Mouse (Mus musculus): ENCODE measurements around the gene Podxl2. TPM values are rescaled to one million over a fixed set of nuclear protein-coding genes. Genes with fewer than 3 reads are reported as not detected.

Gene Podxl2
- polyA plus RNA-seq, 1 experiment from 2014 or later, result 42.5 TPM

DNA sequence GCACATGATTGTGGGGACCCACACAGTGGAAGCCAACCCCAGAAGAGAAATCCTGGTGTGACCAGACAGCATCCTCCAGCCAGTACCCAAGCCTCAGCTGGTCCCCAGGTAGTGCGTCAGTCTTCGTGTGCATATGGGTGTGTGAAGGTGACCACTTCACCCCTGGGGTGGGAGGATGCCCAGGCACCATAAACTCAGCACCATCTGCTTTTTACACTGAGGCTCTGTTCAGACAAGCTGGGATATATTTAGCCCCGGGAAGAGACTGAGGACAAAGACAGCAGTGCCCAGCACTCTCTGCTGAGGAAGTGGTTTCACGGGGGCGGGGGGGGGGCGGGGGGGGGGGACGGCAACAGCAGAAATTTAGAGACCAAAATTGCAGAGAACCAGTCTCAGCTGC, 63.4 kb downstream of the Podxl2 start:
- Histone ChIP-seq H3K27me3 (no peaks in the 10 kb centered on the region), H3K9ac (no peak overlapping the region), H3K27ac (no peak overlapping the region; the same call in 1 of the 2 replicates), H3K36me3 (no peaks in the 10 kb centered on the region), H3K4me1 (replicated peaks) (peaks cover 28% of the 10 kb centered on the region), H3K4me2 (no peak overlapping the region), H3K4me3 (no peak overlapping the region), H3K9me3 (replicated peaks) (no peaks in the 10 kb centered on the region)
- ATAC-seq (replicated peaks; ENCODE audit: insufficient number of reproducible peaks, insufficient read depth, low FRiP score, low read depth), result no peak
- whole genome bisulfite sequencing, result 14% methylated on average over 7 of the region's 7 CpGs

DNA sequence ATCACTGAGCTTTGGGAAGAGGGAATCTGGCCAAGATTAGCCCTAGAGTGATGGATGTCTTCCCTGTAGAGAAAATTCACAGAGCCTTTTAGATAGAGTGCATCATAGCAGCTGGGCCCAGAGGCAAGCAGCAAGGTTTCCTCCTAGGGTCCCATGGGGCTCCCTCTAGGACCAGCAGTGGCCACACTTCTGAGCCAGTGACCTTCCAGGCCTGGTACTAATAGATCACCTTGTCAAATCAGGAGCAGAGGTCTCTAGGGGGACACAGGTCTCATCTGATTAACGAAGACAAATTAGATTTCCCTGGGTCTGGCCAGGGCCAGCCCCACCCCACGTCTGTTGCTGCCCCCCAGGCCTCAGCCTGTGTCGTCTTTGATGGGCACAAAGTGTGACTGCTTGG, 64.6 kb downstream of the Podxl2 start:
- no peak overlapping the region for H3K4me3 ChIP-seq
- no peaks in the 10 kb centered on the region for H3K36me3 ChIP-seq
- H3K9me3 ChIP-seq (replicated peaks), result no peaks in the 10 kb centered on the region
- peaks cover 28% of the 10 kb centered on the region for H3K4me1 ChIP-seq (replicated peaks)
- H3K4me2 ChIP-seq, result no peak overlapping the region
- H3K9ac ChIP-seq, result no peak overlapping the region
- 74% methylated on average over 3 of the region's 3 CpGs for WGBS
- H3K27me3 ChIP-seq, result no peaks in the 10 kb centered on the region
- no peak; the same call in 1 of the 2 replicates for ATAC-seq (replicated peaks; ENCODE audit: insufficient number of reproducible peaks, insufficient read depth, low FRiP score, low read depth)
- H3K27ac ChIP-seq, result no peak overlapping the region

DNA sequence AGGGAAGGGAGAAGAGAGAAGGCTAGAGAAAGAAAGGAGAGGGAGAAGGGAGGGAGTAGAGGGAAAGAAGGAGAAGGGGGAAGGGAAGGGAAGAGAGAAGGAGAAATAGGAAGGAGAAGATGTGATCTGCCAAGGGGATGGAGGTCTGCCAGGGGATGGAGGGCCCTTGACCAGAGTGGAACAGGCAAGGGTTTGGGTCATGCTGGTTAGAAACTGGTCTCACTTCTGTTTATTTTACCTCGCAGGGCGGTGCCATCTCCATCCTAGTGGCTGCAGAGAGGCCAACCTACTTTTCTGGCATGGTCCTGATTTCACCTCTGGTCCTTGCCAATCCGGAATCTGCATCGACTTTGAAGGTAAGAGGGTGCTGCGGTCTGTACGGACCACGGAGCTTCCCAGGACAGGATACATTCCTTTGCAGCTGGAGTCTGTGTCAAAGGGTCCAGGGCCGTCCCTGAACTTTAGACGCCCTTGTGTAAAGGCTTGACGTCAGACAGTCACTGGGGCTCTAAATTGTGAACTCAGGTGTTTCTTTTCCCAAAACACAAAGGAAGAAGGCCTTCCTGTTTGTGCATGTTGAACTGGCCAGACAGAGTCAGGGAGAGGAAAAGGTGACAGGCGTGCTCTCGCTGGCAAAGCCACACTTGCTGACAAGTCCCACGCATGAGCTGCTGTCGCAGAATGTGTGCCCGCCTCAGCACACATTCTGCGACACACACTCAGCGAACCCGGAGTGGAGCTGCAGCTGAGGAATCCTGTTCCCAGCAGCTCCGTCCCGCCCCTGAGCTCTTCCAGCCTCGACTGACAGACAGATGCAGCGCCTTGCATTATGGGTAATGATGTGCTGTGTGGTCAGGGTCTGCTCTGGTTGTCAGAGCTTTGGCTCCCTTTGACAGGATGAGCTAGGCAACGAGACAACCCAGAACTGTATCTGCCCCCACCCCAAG, 65.5 kb downstream of the Podxl2 start:
- 45% methylated on average over 23 of the region's 23 CpGs for WGBS
- H3K9ac ChIP-seq, result no peak overlapping the region
- no peaks in the 10 kb centered on the region for H3K27me3 ChIP-seq
- 0 out of 2 replicates have a peak, but pooled peaks have one; percentile 9 for ATAC-seq (replicated peaks; ENCODE audit: insufficient number of reproducible peaks, insufficient read depth, low FRiP score, low read depth)
- H3K9me3 ChIP-seq (replicated peaks), result no peaks in the 10 kb centered on the region
- H3K4me1 ChIP-seq (replicated peaks), result peaks cover 28% of the 10 kb centered on the region
- H3K4me3 ChIP-seq, result no peak overlapping the region
- no peak overlapping the region for H3K4me2 ChIP-seq
- no peaks in the 10 kb centered on the region for H3K36me3 ChIP-seq
- H3K27ac ChIP-seq, result 0 out of 2 replicates have a peak overlapping the region, but pooled peaks have one; percentile 9

DNA sequence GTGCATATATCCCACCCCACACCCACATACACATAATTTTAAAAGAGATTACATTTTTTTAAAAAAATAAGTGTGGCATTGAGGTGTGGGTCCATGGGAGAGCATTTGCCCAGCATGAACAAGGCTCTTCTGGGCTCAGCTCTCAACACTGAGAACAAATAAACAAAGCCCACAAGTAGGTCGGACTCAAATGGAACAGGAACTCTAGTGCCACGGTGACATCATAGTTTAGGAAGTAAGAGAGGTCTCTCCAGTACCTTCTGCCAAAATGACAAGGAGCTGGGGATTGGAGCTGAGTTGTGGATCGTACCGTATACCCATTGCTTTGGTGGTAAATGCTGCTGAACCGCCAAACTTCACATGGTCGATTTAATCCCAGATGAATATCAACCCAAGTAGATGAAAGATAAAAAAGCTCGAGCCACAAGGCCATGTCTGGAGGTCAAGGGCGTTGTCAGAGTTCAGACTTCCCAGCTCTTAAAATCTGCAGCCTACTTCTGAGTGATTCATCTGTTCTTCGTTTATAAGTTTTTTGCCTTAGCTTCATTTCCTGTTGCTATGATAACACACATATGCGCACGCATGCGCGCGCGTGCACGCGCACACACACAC, 69.8 kb downstream of the Podxl2 start:
- Histone ChIP-seq H3K9me3 (replicated peaks) (no peaks in the 10 kb centered on the region), H3K36me3 (no peaks in the 10 kb centered on the region), H3K4me1 (replicated peaks) (peaks cover 36% of the 10 kb centered on the region), H3K4me3 (no peak overlapping the region), H3K4me2 (no peak overlapping the region), H3K9ac (no peak overlapping the region), H3K27ac (no peak overlapping the region), H3K27me3 (no peaks in the 10 kb centered on the region)
- 85% methylated on average over 17 of the region's 17 CpGs for WGBS
- no peak for ATAC-seq (replicated peaks; ENCODE audit: insufficient number of reproducible peaks, insufficient read depth, low FRiP score, low read depth)

DNA sequence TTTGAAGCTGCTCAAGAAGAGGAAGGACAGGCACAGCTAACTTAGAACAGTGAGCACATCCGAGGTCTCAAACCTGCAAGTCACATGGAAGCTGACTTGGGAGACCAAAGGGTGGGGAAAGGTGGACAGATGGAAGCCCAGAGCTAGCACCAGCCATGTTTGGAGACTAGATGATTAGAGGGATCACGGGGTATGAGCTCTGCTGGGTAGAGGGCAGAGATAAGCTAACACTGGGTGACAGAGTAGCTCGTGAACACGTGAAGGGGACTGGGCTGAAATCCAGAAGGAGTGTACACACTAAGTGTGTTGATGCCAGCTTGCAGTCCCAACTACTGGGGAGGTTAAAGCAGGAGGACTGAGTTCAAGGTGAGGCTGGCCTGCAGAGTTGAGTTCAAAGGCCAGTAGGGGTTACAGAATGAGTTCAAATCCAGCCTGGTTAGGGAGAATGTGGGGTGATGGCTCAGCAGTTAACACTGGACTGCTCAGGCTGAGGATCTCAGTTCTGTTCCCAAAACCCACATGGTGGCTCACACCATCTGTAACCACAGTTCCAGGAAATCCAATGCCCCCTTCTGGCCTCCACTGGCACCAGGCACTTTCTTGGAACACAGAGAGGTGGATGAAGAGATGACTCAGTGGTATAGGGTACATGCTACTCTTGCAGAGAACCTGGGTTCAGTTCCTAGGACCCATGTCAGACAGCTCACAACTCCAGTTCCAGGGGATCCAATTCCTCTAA, 70.7 kb downstream of the Podxl2 start:
- peaks cover 28% of the 10 kb centered on the region for H3K4me1 ChIP-seq (replicated peaks)
- no peaks in the 10 kb centered on the region for H3K36me3 ChIP-seq
- 0 out of 2 replicates have a peak overlapping the region, but pooled peaks have one; percentile 24 for H3K27ac ChIP-seq
- 37% methylated on average over 4 of the region's 4 CpGs for WGBS
- no peak overlapping the region for H3K4me3 ChIP-seq
- no peaks in the 10 kb centered on the region for H3K27me3 ChIP-seq
- no peaks in the 10 kb centered on the region for H3K9me3 ChIP-seq (replicated peaks)
- H3K9ac ChIP-seq, result no peak overlapping the region
- no peak overlapping the region for H3K4me2 ChIP-seq
- no peak; the same call in 1 of the 2 replicates for ATAC-seq (replicated peaks; ENCODE audit: insufficient number of reproducible peaks, insufficient read depth, low FRiP score, low read depth)

DNA sequence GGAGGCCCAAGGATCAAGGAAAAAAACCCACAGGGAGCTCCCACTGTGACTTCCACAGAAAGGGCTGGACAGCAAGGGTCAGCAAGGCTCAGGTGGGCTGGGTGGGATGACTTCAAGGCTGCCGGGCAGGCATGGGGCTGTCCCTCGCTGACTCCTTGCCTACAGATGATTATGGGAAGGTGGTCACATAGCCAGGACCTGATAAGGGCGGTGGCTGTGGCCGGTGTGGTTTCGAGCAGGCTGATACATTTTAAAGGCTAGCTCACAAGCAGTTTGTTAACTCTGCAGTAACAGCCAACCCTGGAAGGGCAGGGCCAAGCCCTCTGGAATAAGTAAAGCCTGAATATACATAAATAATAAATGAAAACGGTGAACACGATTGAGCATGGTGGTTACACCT, 71.8 kb downstream of the Podxl2 start:
- H3K4me3 ChIP-seq, result no peak overlapping the region
- H3K9me3 ChIP-seq (replicated peaks), result no peaks in the 10 kb centered on the region
- H3K9ac ChIP-seq, result no peak overlapping the region
- no peaks in the 10 kb centered on the region for H3K36me3 ChIP-seq
- H3K4me2 ChIP-seq, result no peak overlapping the region
- WGBS, result 80% methylated on average over 7 of the region's 7 CpGs
- H3K27ac ChIP-seq, result no peak overlapping the region
- H3K27me3 ChIP-seq, result no peaks in the 10 kb centered on the region
- H3K4me1 ChIP-seq (replicated peaks), result peaks cover 27% of the 10 kb centered on the region
- ATAC-seq (replicated peaks; ENCODE audit: insufficient number of reproducible peaks, insufficient read depth, low FRiP score, low read depth), result no peak

DNA sequence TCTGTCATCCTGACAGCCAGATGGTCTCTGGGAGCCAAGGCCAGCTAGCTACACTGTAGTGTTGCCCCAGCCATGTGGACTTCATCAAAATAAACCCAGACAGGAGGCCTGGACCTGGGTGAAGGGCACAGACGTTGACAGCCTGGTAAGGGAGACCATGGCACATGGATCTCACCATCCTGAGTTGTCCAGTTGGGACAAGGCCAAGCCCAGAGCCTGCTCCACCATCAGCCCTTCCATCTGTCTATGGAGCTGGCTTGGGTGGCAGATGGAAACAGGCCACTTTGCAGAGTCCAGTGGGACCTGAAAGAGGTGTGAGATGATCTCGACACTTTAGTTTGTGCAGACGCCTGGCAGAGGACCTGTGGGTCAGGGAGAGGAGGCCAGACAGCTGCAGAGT, 74.1 kb downstream of the Podxl2 start:
- WGBS, result 18% methylated on average over 3 of the region's 3 CpGs
- Histone ChIP-seq H3K27ac (peak overlapping the region; percentile 18; the same call in 1 of the 2 replicates), H3K9me3 (replicated peaks) (no peaks in the 10 kb centered on the region), H3K4me1 (replicated peaks) (peaks cover 27% of the 10 kb centered on the region), H3K9ac (no peak overlapping the region), H3K27me3 (no peaks in the 10 kb centered on the region), H3K4me3 (no peak overlapping the region), H3K4me2 (no peak overlapping the region), H3K36me3 (no peaks in the 10 kb centered on the region)
- peak; percentile 12 for ATAC-seq (replicated peaks; ENCODE audit: insufficient number of reproducible peaks, insufficient read depth, low FRiP score, low read depth)

DNA sequence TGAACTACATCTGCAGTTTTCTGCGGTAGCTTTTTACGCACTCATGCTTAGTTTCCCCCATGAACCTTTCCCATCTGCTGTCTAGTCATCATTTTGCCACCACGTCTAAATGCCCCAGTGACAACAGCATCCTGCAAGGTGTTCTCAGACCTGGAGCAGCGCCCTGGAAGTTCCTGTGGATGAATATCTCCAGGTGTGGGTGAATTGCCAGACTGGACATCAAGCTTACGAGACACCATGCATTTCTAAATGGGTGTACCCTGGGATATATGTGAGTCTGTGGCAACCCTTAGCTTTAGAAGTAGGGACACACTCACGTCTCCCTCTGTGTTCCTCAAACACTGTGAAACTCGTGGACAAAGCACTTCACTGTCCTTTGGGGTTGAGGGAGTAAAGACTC, 74.7 kb downstream of the Podxl2 start:
- Histone ChIP-seq H3K4me3 (no peak overlapping the region), H3K36me3 (no peaks in the 10 kb centered on the region), H3K27me3 (no peaks in the 10 kb centered on the region), H3K9ac (no peak overlapping the region), H3K27ac (no peak overlapping the region), H3K4me1 (replicated peaks) (peaks cover 27% of the 10 kb centered on the region), H3K4me2 (no peak overlapping the region), H3K9me3 (replicated peaks) (no peaks in the 10 kb centered on the region)
- 76% methylated on average over 7 of the region's 7 CpGs for WGBS
- no peak for ATAC-seq (replicated peaks; ENCODE audit: insufficient number of reproducible peaks, insufficient read depth, low FRiP score, low read depth)

DNA sequence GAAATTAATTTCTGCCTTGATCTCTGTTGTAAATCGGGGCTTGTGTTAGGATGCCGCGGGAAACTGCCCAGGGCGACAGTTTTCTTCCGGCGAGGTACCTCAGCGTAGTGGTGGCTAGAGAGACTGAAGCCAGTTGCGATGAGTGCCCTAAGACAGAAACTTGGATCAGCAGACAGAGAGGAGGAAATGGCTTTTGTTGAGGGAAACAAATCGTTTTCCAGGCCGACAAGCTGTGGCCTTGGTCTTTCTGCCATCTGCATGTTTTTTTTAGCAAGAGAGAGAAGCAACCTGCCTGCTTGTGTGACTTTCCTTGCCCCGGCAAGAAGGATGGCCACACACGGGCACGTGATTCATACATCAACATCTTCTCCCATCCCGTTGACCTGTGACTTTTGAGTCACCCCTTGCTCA, 80.3 kb downstream of the Podxl2 start:
- peaks cover 18% of the 10 kb centered on the region for H3K4me1 ChIP-seq (replicated peaks)
- ATAC-seq (replicated peaks; ENCODE audit: insufficient number of reproducible peaks, insufficient read depth, low FRiP score, low read depth), result no peak
- WGBS, result 68% methylated on average over 14 of the region's 14 CpGs
- no peaks in the 10 kb centered on the region for H3K36me3 ChIP-seq
- H3K27me3 ChIP-seq, result no peaks in the 10 kb centered on the region
- H3K9me3 ChIP-seq (replicated peaks), result no peaks in the 10 kb centered on the region
- no peak overlapping the region for H3K9ac ChIP-seq
- H3K4me3 ChIP-seq, result no peak overlapping the region
- no peak overlapping the region for H3K4me2 ChIP-seq
- no peak overlapping the region for H3K27ac ChIP-seq

DNA sequence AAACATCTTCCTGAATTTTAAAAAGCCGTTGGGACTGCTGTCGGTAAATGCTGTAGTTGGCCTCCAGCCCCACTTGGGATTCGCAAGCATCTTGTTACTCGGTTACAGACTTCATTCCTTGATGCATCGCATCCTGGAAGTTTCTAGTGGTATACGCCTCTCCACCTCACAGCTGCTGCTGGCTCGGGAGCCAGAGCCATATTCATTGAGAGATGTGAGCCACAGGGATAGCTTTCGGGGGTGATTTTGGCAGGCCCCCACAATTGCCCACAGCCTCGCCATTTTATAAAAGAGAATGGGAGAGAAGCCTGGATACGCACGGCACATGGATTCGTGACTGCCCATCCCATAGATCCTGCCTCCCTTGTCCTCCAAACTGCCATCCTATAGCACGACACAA, 81.0 kb downstream of the Podxl2 start:
- peaks cover 18% of the 10 kb centered on the region for H3K4me1 ChIP-seq (replicated peaks)
- WGBS, result 82% methylated on average over 13 of the region's 13 CpGs
- no peaks in the 10 kb centered on the region for H3K36me3 ChIP-seq
- no peak overlapping the region for H3K4me2 ChIP-seq
- no peak overlapping the region for H3K4me3 ChIP-seq
- no peaks in the 10 kb centered on the region for H3K27me3 ChIP-seq
- no peak overlapping the region for H3K27ac ChIP-seq
- ATAC-seq (replicated peaks; ENCODE audit: insufficient number of reproducible peaks, insufficient read depth, low FRiP score, low read depth), result no peak
- H3K9me3 ChIP-seq (replicated peaks), result no peaks in the 10 kb centered on the region
- no peak overlapping the region for H3K9ac ChIP-seq

DNA sequence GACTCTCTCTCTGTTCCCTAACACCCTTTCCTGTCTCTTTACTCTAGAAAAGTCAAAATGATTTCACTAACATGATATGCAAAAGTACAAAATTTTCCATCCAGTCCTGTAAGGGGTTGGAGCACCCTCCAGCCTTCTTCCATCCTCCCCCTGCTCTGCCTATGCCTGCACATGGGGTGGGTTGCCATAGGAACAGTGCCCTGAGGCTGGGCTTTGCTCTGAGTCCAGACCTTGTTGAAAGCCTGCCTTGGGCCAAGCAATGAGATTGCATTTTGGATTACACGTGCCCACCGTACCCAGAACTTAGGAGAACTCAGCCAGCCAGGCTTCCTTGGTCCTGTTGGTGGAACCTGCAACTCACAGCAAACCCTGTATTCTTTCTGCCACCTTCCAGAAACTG, 81.6 kb downstream of the Podxl2 start:
- Histone ChIP-seq H3K4me2 (no peak overlapping the region), H3K4me1 (replicated peaks) (peaks cover 18% of the 10 kb centered on the region), H3K36me3 (no peaks in the 10 kb centered on the region), H3K27me3 (no peaks in the 10 kb centered on the region), H3K27ac (no peak overlapping the region), H3K9ac (no peak overlapping the region), H3K4me3 (no peak overlapping the region), H3K9me3 (replicated peaks) (no peaks in the 10 kb centered on the region)
- ATAC-seq (replicated peaks; ENCODE audit: insufficient number of reproducible peaks, insufficient read depth, low FRiP score, low read depth), result no peak; the same call in 1 of the 2 replicates
- 47% methylated on average over 2 of the region's 2 CpGs for WGBS
